Mouse (Mus musculus): ENCODE measurements around the gene Ralbp1.

The Ralbp1 gene

GRCm38 (mm10) chr17:65896016-65896415 is 10.4 kb upstream of the Ralbp1 start:
- no peak for DNase-seq (ENCODE audit: low spot score in 2 of 2)

- DNase-seq (ENCODE audit: low spot score in 2 of 2), result no peak
Observed at GRCm38 (mm10) chr17:65889476-65889875, 3.9 kb upstream of the Ralbp1 start.

GRCm38 (mm10) chr17:65886571-65886970 is 973 bp upstream of the Ralbp1 start:
- no peak for DNase-seq (ENCODE audit: low spot score in 2 of 2)

- DNase-seq (ENCODE audit: low spot score in 2 of 2), result no peak
Observed at GRCm38 (mm10) chr17:65885398-65885696, 251 bp downstream of the Ralbp1 start.

DNA sequence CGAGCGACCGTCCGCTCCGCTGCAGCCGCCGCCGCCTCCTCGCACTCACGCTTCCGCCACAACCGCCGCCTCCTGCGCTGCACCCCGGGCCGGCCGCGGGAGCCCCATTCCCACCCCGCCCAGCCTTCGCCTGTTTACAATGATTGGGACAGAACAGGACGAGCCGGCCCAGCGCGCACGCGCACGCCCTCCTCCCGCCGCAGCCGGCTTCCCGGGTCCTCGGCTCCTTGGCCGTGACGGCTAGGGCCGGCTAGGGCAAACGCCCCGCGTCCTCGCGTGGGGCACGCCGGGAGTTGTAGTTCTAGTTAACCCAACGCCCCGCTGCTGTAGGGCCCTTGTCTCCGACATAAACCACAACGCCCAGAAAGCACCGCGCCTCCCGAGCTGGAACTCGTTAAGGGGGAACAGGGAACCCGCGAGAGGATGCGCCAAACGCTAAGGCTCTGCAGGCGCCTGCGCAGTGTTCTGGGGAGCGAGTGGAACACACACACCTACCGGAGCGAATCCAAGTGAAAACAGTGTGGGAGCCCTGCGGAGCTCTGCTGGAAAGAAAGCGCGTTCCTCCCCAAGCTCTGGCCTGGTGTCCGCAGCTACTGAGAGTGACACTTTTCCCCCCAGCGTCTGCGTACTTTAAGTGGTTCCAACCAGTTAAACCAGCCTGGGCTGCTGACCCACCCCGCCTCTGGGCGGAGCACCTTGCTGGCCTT is 754 bp downstream of the Ralbp1 start:
- peak; percentile 99 to 100 for DNase-seq (ENCODE audit: low spot score in 2 of 2)

GRCm38 (mm10) chr17:65884061-65884669 is 1.4 kb downstream of the Ralbp1 start:
- peak; percentile 27 to 40 for DNase-seq (ENCODE audit: low spot score in 2 of 2)

DNA sequence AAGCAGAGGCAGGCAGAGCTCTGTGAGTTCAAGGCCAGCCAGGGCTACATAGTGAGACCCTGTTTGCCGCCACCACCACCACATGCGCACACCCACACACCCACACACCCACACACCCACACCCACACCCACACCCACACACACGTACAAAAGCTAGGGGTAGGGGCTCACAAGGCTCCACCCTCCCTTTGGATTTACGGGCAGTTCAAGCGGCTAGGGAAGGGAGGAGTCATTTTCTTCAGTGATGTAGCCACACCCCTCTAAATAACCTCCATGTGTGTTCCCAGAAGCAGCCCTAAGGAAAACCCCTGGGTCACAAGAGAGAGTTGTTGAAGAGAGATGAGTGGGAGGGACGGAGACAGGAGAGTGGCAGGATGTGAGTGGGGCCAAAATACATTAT is 8.6 kb downstream of the Ralbp1 start:
- DNase-seq (ENCODE audit: low spot score in 2 of 2), result no peak

GRCm38 (mm10) chr17:65873834-65874233 is 11.8 kb downstream of the Ralbp1 start:
- no peak for DNase-seq (ENCODE audit: low spot score in 2 of 2)

- no peak for DNase-seq (ENCODE audit: low spot score in 2 of 2)
Observed at GRCm38 (mm10) chr17:65873156-65873555, 12.4 kb downstream of the Ralbp1 start.

DNA sequence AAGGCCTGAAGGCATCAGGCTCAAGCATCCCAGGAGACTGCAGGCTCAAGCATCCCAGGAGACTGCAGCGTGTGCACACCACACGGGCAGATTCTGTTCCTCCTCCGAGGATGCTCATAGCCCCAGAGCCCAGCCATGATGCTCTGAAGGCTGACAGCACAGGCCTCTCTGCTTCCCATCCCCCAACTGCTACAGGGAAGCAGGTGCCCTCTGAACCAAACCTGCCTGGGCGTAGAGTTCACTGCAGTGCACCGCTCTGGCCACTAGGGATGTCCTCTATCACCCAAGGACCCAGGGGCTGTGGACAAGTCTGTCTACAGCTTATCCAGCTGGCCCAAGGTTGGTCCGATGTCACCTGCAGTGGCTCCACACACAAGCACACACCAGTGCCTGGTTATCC is 12.9 kb downstream of the Ralbp1 start:
- DNase-seq (ENCODE audit: low spot score in 2 of 2), result no peak

DNA sequence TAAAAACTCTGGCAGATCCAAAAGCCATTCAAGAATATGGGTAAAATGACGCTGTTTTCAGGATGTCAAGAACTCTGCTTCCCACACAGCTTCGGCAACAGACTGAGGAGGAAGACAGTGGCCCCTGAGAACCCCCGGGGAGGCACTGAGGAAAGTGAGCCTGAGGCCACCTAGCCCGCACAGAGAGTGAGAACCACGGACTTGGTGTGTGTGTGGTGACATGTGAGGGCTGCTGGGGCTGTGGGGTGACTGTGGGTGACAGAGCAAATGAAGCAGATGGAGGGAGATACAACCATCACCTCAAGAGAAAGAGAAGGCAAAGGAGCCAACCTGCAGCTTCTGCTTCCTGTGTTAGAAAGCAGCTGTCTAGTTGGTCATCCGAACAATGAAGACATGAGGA is 13.5 kb downstream of the Ralbp1 start:
- no peak for DNase-seq (ENCODE audit: low spot score in 2 of 2)

DNA sequence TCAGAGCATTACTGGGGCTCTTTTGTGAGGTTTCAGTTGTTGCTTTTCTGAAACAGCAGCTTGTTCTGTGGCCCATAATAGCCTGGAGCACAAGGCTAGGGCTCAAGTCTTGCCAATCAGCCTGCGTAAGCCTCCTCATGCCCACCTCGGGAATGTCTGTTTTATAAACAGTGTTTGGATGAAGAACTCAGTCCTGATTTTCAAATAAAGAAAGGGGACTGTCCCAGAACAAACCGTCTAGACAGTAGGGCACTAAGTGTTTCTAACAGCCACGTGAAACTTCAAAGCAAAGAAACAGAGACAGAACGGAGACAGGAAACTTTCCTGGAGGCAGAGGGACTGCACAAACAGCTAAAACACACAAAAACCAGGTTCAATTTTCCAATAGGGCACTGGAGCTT is 14.0 kb downstream of the Ralbp1 start:
- DNase-seq (ENCODE audit: low spot score in 2 of 2), result no peak

DNA sequence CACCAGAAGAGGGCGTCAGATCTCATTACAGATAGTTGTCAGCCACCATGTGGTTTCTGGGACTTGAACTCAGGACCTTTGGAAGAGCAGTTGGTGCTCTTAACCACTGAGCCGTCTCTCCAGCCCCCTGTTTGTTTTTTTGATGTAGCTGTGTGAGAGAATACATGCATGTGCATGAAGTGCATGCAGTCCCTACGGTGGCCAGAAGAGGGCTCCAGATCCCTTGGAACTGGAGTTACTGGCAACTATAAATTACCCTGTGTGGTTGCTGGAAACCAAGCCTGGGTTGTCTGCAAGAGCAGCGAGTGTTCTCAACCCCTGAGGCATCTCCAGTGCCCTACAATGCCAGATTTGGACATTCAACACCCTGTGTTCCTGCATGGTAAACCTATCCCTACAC is 15.5 kb downstream of the Ralbp1 start:
- peak; percentile 63 to 68 for DNase-seq (ENCODE audit: low spot score in 2 of 2)

GRCm38 (mm10) chr17:65869720-65870119 is 15.9 kb downstream of the Ralbp1 start:
- no peak for DNase-seq (ENCODE audit: low spot score in 2 of 2)

DNA sequence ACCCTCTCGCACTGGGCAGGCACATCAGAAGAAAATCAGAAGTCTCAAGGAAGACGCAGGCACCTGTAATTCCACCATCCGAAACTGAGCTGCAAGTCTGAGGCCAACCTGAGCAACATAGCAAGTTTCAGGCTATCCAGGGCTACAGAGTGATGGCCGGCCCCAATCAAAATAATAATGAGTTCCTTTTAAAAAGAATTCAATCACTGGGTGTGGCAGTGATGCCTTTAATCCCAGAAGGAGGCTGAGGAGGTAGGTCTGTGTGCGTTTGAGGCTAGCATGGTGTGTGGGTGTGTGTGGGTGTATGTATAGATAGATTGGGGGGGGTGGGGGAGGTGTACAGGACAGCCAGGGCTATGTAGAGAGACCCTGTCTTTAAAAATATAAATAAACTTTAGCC is 17.6 kb downstream of the Ralbp1 start:
- no peak for DNase-seq (ENCODE audit: low spot score in 2 of 2)

DNA sequence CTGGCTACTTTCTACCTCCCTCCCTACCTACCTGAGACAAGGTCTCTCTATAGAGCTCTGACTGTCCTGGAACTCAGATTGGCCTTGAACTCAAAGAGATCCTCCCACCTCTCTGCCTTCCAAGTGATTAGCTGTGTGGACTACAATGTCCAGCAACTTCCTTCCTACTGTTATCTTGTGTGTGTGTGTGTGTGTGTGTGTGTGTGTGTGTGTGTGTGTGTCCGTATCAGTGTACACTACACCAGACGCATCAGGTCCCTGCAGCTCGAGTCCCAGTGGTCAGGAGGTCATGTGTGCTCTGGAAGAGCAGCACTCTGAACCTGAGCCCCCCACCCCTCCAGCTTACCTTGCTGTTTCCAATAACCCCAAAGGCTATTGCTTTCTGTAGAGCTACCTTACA is 19.4 kb downstream of the Ralbp1 start:
- no peak for DNase-seq (ENCODE audit: low spot score in 2 of 2)

DNA sequence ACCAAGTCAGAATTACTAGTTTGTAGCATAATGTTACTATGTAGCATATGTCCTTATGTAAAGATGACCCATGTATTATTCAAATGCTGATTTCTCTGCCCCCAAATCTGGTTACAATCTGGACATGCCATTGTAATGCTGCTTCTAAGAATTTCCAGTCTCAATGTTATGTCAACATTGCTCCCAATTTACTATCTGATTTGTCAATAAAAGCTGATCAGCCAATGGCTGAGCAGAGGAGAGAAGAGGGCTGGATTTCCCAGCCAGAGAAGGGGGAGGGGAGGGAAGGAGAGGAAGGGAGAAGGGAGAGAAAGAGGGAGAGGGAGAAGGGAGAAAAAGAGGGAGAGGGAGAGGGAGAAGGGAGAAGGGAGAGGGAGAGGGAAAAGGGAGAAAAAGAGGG is 20.3 kb downstream of the Ralbp1 start:
- DNase-seq (ENCODE audit: low spot score in 2 of 2), result no peak

DNA sequence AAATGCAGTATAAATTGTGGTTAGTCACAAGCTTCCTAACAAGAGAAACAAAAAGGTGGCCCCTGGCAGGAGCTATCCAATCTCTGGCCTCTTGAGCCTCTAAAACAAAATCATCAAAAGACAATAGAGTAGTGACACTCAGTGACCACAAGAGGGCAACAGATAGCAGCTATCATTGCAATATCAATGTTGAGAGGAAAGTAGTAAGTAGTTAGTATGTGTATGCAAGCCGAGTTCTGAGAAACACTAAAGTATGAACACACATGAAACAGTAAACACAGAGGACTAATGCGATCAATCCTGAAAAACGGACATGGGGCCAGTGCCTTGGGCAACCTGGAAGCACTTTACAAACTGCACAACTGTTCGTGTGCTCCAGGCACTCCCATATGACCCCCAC is 20.9 kb downstream of the Ralbp1 start:
- peak in 1 of 2 experiments; percentile 46 for DNase-seq (ENCODE audit: low spot score in 2 of 2)

GRCm38 (mm10) chr17:65863830-65864229 is 21.8 kb downstream of the Ralbp1 start:
- DNase-seq (ENCODE audit: low spot score in 2 of 2), result no peak

- no peak for DNase-seq (ENCODE audit: low spot score in 2 of 2)
Observed at GRCm38 (mm10) chr17:65862579-65862978, 23.0 kb downstream of the Ralbp1 start.

DNA sequence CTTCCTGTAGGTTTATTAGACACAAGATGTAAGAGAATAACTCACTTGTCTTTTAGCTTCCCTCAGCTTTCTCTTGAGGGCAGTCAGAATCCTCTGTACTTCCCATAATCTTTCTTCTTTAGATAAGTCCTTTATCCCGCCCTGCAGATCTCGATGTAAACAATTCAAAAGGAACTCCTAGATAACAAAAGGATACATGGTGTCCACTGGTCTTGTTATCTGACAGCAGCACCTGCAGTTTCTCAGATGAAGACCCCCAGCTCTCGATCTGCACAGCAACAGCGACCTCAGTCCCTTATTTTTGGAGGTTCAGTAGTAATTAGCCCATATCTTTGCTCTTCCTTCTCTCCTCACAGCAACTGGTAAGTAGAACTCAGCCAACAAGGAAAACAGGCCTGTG is 28.0 kb downstream of the Ralbp1 start:
- DNase-seq (ENCODE audit: low spot score in 2 of 2), result no peak

- no peak for DNase-seq (ENCODE audit: low spot score in 2 of 2)
Observed at GRCm38 (mm10) chr17:65854006-65854405, 31.6 kb downstream of the Ralbp1 start.

GRCm38 (mm10) chr17:65853326-65853725 is 32.3 kb downstream of the Ralbp1 start:
- DNase-seq (ENCODE audit: low spot score in 2 of 2), result no peak

DNA sequence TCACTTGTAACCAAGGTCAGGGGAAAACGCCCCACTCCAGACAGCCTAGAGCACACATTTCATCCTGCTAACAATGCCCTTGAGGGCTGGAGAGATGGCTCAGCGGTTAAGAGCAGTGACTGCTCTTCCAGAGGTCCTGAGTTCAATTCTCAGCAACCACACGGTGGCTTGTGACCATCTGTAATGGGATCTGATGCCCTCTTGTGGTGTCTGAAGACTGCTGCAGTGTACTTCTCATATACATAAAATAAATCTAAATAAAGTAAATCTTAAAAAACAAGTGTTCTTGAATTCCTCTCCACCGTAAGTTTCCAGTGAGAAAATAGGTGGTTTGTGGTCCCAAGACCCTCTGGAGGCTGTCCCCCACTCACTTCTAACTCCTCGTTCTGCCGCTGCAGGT is 33.8 kb downstream of the Ralbp1 start:
- DNase-seq (ENCODE audit: low spot score in 2 of 2), result no peak
